Mouse (Mus musculus) thymus, adult 2 months (tissue): Measurements from ENCODE around the gene Igf1r.

ENCODE experiments used
- CTCF ChIP-seq: fragments of 200-500 bp; IDR thresholded peaks from 2 replicates; pipeline ENCODE4 v1.5.1; 2012; ENCODE audit warnings: mild to moderate bottlenecking, control low read depth, low read length, moderate library complexity, borderline replicate concordance; ENCODE audit not compliant: control insufficient read depth, poor library complexity, insufficient read depth; ENCODE audit errors: extremely low read depth
- POLR2A ChIP-seq: fragments of 200-500 bp; IDR thresholded peaks from 2 replicates; pipeline ENCODE4 v1.6.1; 2012; ENCODE audit warnings: mild to moderate bottlenecking, low read length, control low read depth, moderate library complexity; ENCODE audit not compliant: control insufficient read depth, poor library complexity, insufficient read depth; ENCODE audit errors: extremely low read depth

GRCm38 (mm10) chr7:68048532-68048931 is 95.9 kb downstream of the Igf1r start:
- TF ChIP-seq POLR2A = no peak
- TF ChIP-seq CTCF = no peak
